Mouse (Mus musculus): ENCODE measurements around the gene Abcd3.
A peak's percentile ranks its signal among the peaks of the same experiment; 100 is the strongest.

The Abcd3 gene

GRCm38 (mm10) chr3:121737453-121737852, 77.6 kb downstream of the Abcd3 start:
- DNase-seq (ENCODE audit: low read depth, low spot score) = peak; percentile 56
- Histone ChIP-seq H3K27me3 (ENCODE audit: control insufficient read depth, insufficient read depth, low read length, poor library complexity, severe bottlenecking) (no peaks in the 10 kb centered on the region; the same call in 1 of the 2 replicates), H3K36me3 (ENCODE audit: control insufficient read depth, insufficient read depth, low read length, poor library complexity, severe bottlenecking) (no peaks in the 10 kb centered on the region)

GRCm38 (mm10) chr3:121736025-121736744, 78.9 kb downstream of the Abcd3 start:
- Histone ChIP-seq H3K27me3 (ENCODE audit: control insufficient read depth, insufficient read depth, low read length, poor library complexity, severe bottlenecking) (no peaks in the 10 kb centered on the region; the same call in 1 of the 2 replicates), H3K36me3 (ENCODE audit: control insufficient read depth, insufficient read depth, low read length, poor library complexity, severe bottlenecking) (no peaks in the 10 kb centered on the region)
- peak; percentile 70 for DNase-seq (ENCODE audit: low read depth, low spot score)

- no peak for DNase-seq (ENCODE audit: low read depth, low spot score)
- Histone ChIP-seq H3K27me3 (ENCODE audit: control insufficient read depth, insufficient read depth, low read length, poor library complexity, severe bottlenecking) (no peaks in the 10 kb centered on the region; the same call in 1 of the 2 replicates), H3K36me3 (ENCODE audit: control insufficient read depth, insufficient read depth, low read length, poor library complexity, severe bottlenecking) (no peaks in the 10 kb centered on the region)
Measured at GRCm38 (mm10) chr3:121735542-121735941, 79.6 kb downstream of the Abcd3 start.

- DNase-seq (ENCODE audit: low read depth, low spot score) = no peak
- Histone ChIP-seq H3K36me3 (ENCODE audit: control insufficient read depth, insufficient read depth, low read length, poor library complexity, severe bottlenecking) (no peaks in the 10 kb centered on the region), H3K27me3 (ENCODE audit: control insufficient read depth, insufficient read depth, low read length, poor library complexity, severe bottlenecking) (no peaks in the 10 kb centered on the region)
Measured at GRCm38 (mm10) chr3:121729678-121730077, 85.4 kb downstream of the Abcd3 start.

- Histone ChIP-seq H3K27me3 (ENCODE audit: control insufficient read depth, insufficient read depth, low read length, poor library complexity, severe bottlenecking) (no peaks in the 10 kb centered on the region; the same call in 1 of the 2 replicates), H3K36me3 (ENCODE audit: control insufficient read depth, insufficient read depth, low read length, poor library complexity, severe bottlenecking) (no peaks in the 10 kb centered on the region)
- no peak for DNase-seq (ENCODE audit: low read depth, low spot score)
Measured at GRCm38 (mm10) chr3:121725651-121726050, 89.5 kb downstream of the Abcd3 start.

GRCm38 (mm10) chr3:121724553-121724952, 90.5 kb downstream of the Abcd3 start:
- Histone ChIP-seq H3K27me3 (ENCODE audit: control insufficient read depth, insufficient read depth, low read length, poor library complexity, severe bottlenecking) (no peaks in the 10 kb centered on the region; the same call in 1 of the 2 replicates), H3K36me3 (ENCODE audit: control insufficient read depth, insufficient read depth, low read length, poor library complexity, severe bottlenecking) (no peaks in the 10 kb centered on the region)
- no peak for DNase-seq (ENCODE audit: low read depth, low spot score)

- no peaks in the 10 kb centered on the region for H3K36me3 ChIP-seq (ENCODE audit: control insufficient read depth, insufficient read depth, low read length, poor library complexity, severe bottlenecking)
- no peaks in the 10 kb centered on the region; the same call in 1 of the 2 replicates for H3K27me3 ChIP-seq (ENCODE audit: control insufficient read depth, insufficient read depth, low read length, poor library complexity, severe bottlenecking)
- no peak for DNase-seq (ENCODE audit: low read depth, low spot score)
Measured at GRCm38 (mm10) chr3:121723968-121724524, 91.1 kb downstream of the Abcd3 start.

- H3K27me3 ChIP-seq (ENCODE audit: control insufficient read depth, insufficient read depth, low read length, poor library complexity, severe bottlenecking) = no peaks in the 10 kb centered on the region; the same call in 1 of the 2 replicates
- peak; percentile 57 for DNase-seq (ENCODE audit: low read depth, low spot score)
- H3K36me3 ChIP-seq (ENCODE audit: control insufficient read depth, insufficient read depth, low read length, poor library complexity, severe bottlenecking) = no peaks in the 10 kb centered on the region
Measured at GRCm38 (mm10) chr3:121722971-121723844, 91.9 kb downstream of the Abcd3 start, which contains the start of gene F3. Gene F3 (plus strand): TSS chr3:121723537.

GRCm38 (mm10) chr3:121721691-121722070, 93.4 kb downstream of the Abcd3 start:
- Histone ChIP-seq H3K36me3 (ENCODE audit: control insufficient read depth, insufficient read depth, low read length, poor library complexity, severe bottlenecking) (no peaks in the 10 kb centered on the region), H3K27me3 (ENCODE audit: control insufficient read depth, insufficient read depth, low read length, poor library complexity, severe bottlenecking) (no peaks in the 10 kb centered on the region; the same call in 1 of the 2 replicates)
- peak; percentile 6 for DNase-seq (ENCODE audit: low read depth, low spot score)

GRCm38 (mm10) chr3:121720801-121721690, 94.1 kb downstream of the Abcd3 start:
- no peak for DNase-seq (ENCODE audit: low read depth, low spot score)
- Histone ChIP-seq H3K36me3 (ENCODE audit: control insufficient read depth, insufficient read depth, low read length, poor library complexity, severe bottlenecking) (no peaks in the 10 kb centered on the region), H3K27me3 (ENCODE audit: control insufficient read depth, insufficient read depth, low read length, poor library complexity, severe bottlenecking) (no peaks in the 10 kb centered on the region; the same call in 1 of the 2 replicates)

- no peaks in the 10 kb centered on the region; the same call in 1 of the 2 replicates for H3K27me3 ChIP-seq (ENCODE audit: control insufficient read depth, insufficient read depth, low read length, poor library complexity, severe bottlenecking)
- H3K36me3 ChIP-seq (ENCODE audit: control insufficient read depth, insufficient read depth, low read length, poor library complexity, severe bottlenecking) = no peaks in the 10 kb centered on the region
- DNase-seq (ENCODE audit: low read depth, low spot score) = no peak
Measured at GRCm38 (mm10) chr3:121719701-121720100, 95.4 kb downstream of the Abcd3 start.

- no peaks in the 10 kb centered on the region for H3K27me3 ChIP-seq (ENCODE audit: control insufficient read depth, insufficient read depth, low read length, poor library complexity, severe bottlenecking)
- DNase-seq (ENCODE audit: low read depth, low spot score) = no peak
- no peaks in the 10 kb centered on the region for H3K36me3 ChIP-seq (ENCODE audit: control insufficient read depth, insufficient read depth, low read length, poor library complexity, severe bottlenecking)
Measured at GRCm38 (mm10) chr3:121718679-121719078, 96.4 kb downstream of the Abcd3 start.

- Histone ChIP-seq H3K27me3 (ENCODE audit: control insufficient read depth, insufficient read depth, low read length, poor library complexity, severe bottlenecking) (no peaks in the 10 kb centered on the region), H3K36me3 (ENCODE audit: control insufficient read depth, insufficient read depth, low read length, poor library complexity, severe bottlenecking) (no peaks in the 10 kb centered on the region)
- DNase-seq (ENCODE audit: low read depth, low spot score) = no peak
Measured at GRCm38 (mm10) chr3:121716480-121716879, 98.6 kb downstream of the Abcd3 start.

Data from splenic B cell, adult 2 months (primary cell).